Mouse (Mus musculus): ENCODE measurements around the gene S100a7a. TPM values are rescaled to one million over a fixed set of nuclear protein-coding genes. Genes with fewer than 3 reads are reported as not detected.

S100a7a gene
- total RNA-seq, 2 experiments from 2014 or later, result 0.29 to 0.31 TPM

DNA sequence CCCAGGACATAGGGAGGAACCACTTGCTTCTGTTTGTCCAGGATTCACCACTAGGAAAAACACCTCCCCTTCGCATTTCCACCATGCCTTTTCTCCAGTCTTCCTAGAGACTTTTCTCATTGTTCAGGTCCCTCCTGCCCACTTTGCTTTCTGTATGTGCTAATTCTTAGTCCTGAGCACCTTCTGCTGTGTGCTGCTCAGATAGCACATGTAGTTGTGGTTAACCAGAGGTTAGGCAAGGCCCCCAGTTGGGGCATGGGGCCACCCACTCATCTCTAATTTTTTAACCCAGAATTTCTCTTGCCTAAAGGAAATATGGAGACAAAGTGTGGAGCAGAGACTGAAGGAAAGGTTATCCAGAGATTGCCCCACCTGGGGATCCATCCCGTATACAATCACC is 48.4 kb downstream of the S100a7a start:
- 0 out of 2 replicates have a peak, but pooled peaks have one; percentile 52 for ATAC-seq (ENCODE audit: poor library complexity, severe bottlenecking)

Other genes with a start within 250 kb of the S100a7a start
- 13.7 and 14.7 TPM in 2 replicates for gene Ints3, start 220.4 kb upstream of the S100a7a start, total RNA-seq (2015)
- gene Ints3, start 220.4 kb upstream of the S100a7a start, total RNA-seq (2017), result 14.9 and 20.5 TPM in 2 replicates
- not detected in 2 replicates for gene Npr1, start 188.2 kb upstream of the S100a7a start, total RNA-seq (2015)
- gene Npr1, start 188.2 kb upstream of the S100a7a start, total RNA-seq (2017), result 0.08 TPM in 1 of 2 replicates, not detected in the other
- gene Ilf2, start 177.9 kb upstream of the S100a7a start, total RNA-seq (2015), result 51.8 and 57.3 TPM in 2 replicates
- 103 and 111 TPM in 2 replicates for gene Ilf2, start 177.9 kb upstream of the S100a7a start, total RNA-seq (2017)
- 41.6 and 47.3 TPM in 2 replicates for gene Snapin, start 163.0 kb upstream of the S100a7a start, total RNA-seq (2015)
- gene Snapin, start 163.0 kb upstream of the S100a7a start, total RNA-seq (2017), result 40.9 and 49.5 TPM in 2 replicates
- gene Chtop, start 144.5 kb upstream of the S100a7a start, total RNA-seq (2015), result 97.7 and 99.3 TPM in 2 replicates
- 85.7 and 88.3 TPM in 2 replicates for gene Chtop, start 144.5 kb upstream of the S100a7a start, total RNA-seq (2017)
- gene S100a1, start 139.6 kb upstream of the S100a7a start, total RNA-seq (2015), result 70.5 and 89.5 TPM in 2 replicates
- 50.9 and 80.4 TPM in 2 replicates for gene S100a1, start 139.6 kb upstream of the S100a7a start, total RNA-seq (2017)
- gene S100a13, start 139.6 kb upstream of the S100a7a start, total RNA-seq (2015), result 121 and 128 TPM in 2 replicates
- gene S100a13, start 139.6 kb upstream of the S100a7a start, total RNA-seq (2017), result 141 and 179 TPM in 2 replicates
- gene S100a14, start 127.2 kb upstream of the S100a7a start, total RNA-seq (2015), result not detected in 2 replicates
- 0.16 TPM in 1 of 2 replicates, not detected in the other for gene S100a14, start 127.2 kb upstream of the S100a7a start, total RNA-seq (2017)
- gene S100a16, start 116.8 kb upstream of the S100a7a start, total RNA-seq (2015), result not detected in 2 replicates
- not detected in 2 replicates for gene S100a16, start 116.8 kb upstream of the S100a7a start, total RNA-seq (2017)
- gene S100a3, start 93.4 kb upstream of the S100a7a start, total RNA-seq (2015), result 0.66 TPM in 1 of 2 replicates, not detected in the other
- not detected in 2 replicates for gene S100a3, start 93.4 kb upstream of the S100a7a start, total RNA-seq (2017)
- not detected in 2 replicates for gene S100a2, start 63.8 kb upstream of the S100a7a start, total RNA-seq (2015)
- not detected in 2 replicates for gene S100a2, start 63.8 kb upstream of the S100a7a start, total RNA-seq (2017)
- gene Gm42674, start 52.1 kb upstream of the S100a7a start, total RNA-seq (2015), result not detected in 2 replicates
- 2.9 and 5.7 TPM in 2 replicates for gene Gm42674, start 52.1 kb upstream of the S100a7a start, total RNA-seq (2017)
- gene S100a4, start 50.2 kb upstream of the S100a7a start, total RNA-seq (2015), result 2,878 and 2,936 TPM in 2 replicates
- gene S100a4, start 50.2 kb upstream of the S100a7a start, total RNA-seq (2017), result 3,102 and 3,469 TPM in 2 replicates
- not detected in 2 replicates for gene S100a5, start 45.5 kb upstream of the S100a7a start, total RNA-seq (2015)
- gene S100a5, start 45.5 kb upstream of the S100a7a start, total RNA-seq (2017), result 3.4 TPM in 1 of 2 replicates, not detected in the other
- 2,141 and 2,313 TPM in 2 replicates for gene S100a6, start 41.1 kb upstream of the S100a7a start, total RNA-seq (2015)
- 1,043 and 1,047 TPM in 2 replicates for gene S100a6, start 41.1 kb upstream of the S100a7a start, total RNA-seq (2017)
- 16,705 and 21,369 TPM in 2 replicates for gene S100a8, start 15.0 kb downstream of the S100a7a start, total RNA-seq (2015)
- 18,572 and 19,307 TPM in 2 replicates for gene S100a8, start 15.0 kb downstream of the S100a7a start, total RNA-seq (2017)
- 25,767 and 33,746 TPM in 2 replicates for gene S100a9, start 41.7 kb downstream of the S100a7a start, total RNA-seq (2015)
- 12,484 and 18,004 TPM in 2 replicates for gene S100a9, start 41.7 kb downstream of the S100a7a start, total RNA-seq (2017)
- 0.07 TPM in 1 of 2 replicates, not detected in the other for gene Pglyrp4, start 72.9 kb downstream of the S100a7a start, total RNA-seq (2015)
- 0.28 and 0.44 TPM in 2 replicates for gene Pglyrp4, start 72.9 kb downstream of the S100a7a start, total RNA-seq (2017)
- gene Gm5849, start 123.9 kb downstream of the S100a7a start, total RNA-seq (2015), result not detected in 2 replicates
- gene Gm5849, start 123.9 kb downstream of the S100a7a start, total RNA-seq (2017), result not detected in 2 replicates

Data from megakaryocyte, adult 5-6 weeks (primary cell).